Mouse (Mus musculus) midbrain, embryonic 16.5 days (tissue): Measurements from ENCODE around the gene Lman2. TPM values are rescaled to one million over a fixed set of nuclear protein-coding genes. Genes with fewer than 3 reads are reported as not detected.

Experiments used
- ATAC-seq: fragments of 200-750 bp; cut with Nextera tagmentation; 2 replicates; pipeline ENCODE4 v1.8.0; 2017; ENCODE audit warnings: moderate TSS enrichment
- H3K27ac ChIP-seq: fragments of 300-500 bp; sonication (generic); 2 replicates; pipeline ENCODE4 v1.5.1; 2014; ENCODE audit warnings: mild to moderate bottlenecking, low read length, mixed read lengths
- H3K27me3 ChIP-seq: fragments of 300-500 bp; sonication (generic); 2 replicates; pipeline ENCODE4 v1.6.1; 2014; ENCODE audit warnings: low read depth, low read length, mixed read lengths; ENCODE audit not compliant: control insufficient read depth, insufficient read depth
- H3K36me3 ChIP-seq: fragments of 300-500 bp; sonication (generic); 2 replicates; pipeline ENCODE4 v1.6.1; 2014; ENCODE audit warnings: mild to moderate bottlenecking, low read length, moderate library complexity, mixed read lengths; ENCODE audit not compliant: control insufficient read depth, insufficient read depth
- H3K4me1 ChIP-seq: fragments of 300-500 bp; sonication (generic); 2 replicates; pipeline ENCODE4 v1.6.1; 2014; ENCODE audit warnings: mild to moderate bottlenecking, low read length, mixed read lengths; ENCODE audit not compliant: control insufficient read depth, insufficient read depth
- H3K4me2 ChIP-seq: fragments of 300-500 bp; sonication (generic); 2 replicates; pipeline ENCODE4 v1.6.1; 2014; ENCODE audit warnings: mild to moderate bottlenecking, low read length, mixed read lengths
- H3K4me3 ChIP-seq: fragments of 300-500 bp; sonication (generic); 2 replicates; pipeline ENCODE4 v1.5.1; 2014; ENCODE audit warnings: low read depth, mild to moderate bottlenecking, low read length, moderate library complexity, mixed read lengths
- H3K9ac ChIP-seq: fragments of 300-500 bp; sonication (generic); 2 replicates; pipeline ENCODE4 v1.6.1; 2014; ENCODE audit warnings: low read depth, low read length, mixed read lengths
- H3K9me3 ChIP-seq: fragments of 300-500 bp; sonication (generic); replicated peaks from 2 replicates; pipeline ENCODE4 v1.6.1; 2014; ENCODE audit warnings: mild to moderate bottlenecking, low read length, mixed read lengths; ENCODE audit not compliant: control insufficient read depth, poor library complexity, severe bottlenecking
- WGBS: fragments of 180-500 bp; shearing (Covaris S2); extraction: QIAGEN DNeasy Blood & Tissue Kit; methylation state at CpG from one replicate; pipeline ENCODE4 v1.1.7; 2014; 5-methylcytosine and 5-hydroxymethylcytosine counted together
- polyA plus RNA-seq: library from polyadenylated mRNA; unstranded; fragments of >200 nt; fragmentation: Nextera tagmentation; extraction: Ambion mirVana; gene quantifications from 2 replicates; pipeline ENCODE4 v1.2.1, GENCODE M21; 2015

Gene Lman2
- polyA plus RNA-seq, 1 experiment from 2014 or later = 43.4 TPM

DNA sequence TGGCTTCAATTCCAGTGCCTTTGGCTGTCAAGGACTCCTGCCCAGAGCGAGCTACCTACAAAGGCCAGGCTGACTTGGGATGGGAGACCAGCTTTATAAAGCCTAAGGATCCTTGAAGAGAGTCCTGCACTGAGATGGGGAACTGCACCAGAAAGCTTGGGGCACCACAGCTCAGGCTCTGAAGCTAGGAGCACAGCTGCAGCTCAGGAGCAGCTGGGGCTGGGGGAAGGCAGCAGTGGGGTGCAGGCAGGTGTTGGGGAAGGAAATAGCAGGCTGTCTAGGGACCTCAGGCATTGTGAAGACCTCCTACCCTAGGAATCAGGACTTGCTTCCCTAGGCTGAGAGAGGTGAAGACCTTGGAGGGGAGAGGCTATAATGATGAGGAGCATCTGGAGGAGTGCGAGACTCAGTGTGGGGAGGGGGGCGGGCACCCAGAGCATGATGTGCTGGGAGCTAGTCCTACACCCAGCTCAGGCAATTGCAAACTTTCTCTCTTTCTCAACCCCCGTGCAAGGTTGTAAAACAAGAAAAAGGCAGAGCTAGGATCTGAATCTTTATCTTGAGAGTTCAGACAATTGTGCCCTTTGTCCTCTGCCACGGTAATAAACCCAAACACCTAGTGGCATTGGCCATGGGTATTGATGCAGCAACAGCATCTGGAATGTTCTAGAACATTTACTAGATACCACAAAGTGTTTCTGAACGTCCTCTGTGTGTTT is 11.8 kb upstream of the Lman2 start:
- Histone ChIP-seq H3K27me3 (peaks cover 23% of the 10 kb centered on the region), H3K9ac (no peak overlapping the region), H3K4me3 (no peak overlapping the region), H3K4me2 (no peak overlapping the region), H3K27ac (no peak overlapping the region), H3K9me3 (no peaks in the 10 kb centered on the region), H3K4me1 (no peaks in the 10 kb centered on the region), H3K36me3 (no peaks in the 10 kb centered on the region)
- ATAC-seq = no peak
- 69% methylated on average over 6 of the region's 6 CpGs for WGBS

DNA sequence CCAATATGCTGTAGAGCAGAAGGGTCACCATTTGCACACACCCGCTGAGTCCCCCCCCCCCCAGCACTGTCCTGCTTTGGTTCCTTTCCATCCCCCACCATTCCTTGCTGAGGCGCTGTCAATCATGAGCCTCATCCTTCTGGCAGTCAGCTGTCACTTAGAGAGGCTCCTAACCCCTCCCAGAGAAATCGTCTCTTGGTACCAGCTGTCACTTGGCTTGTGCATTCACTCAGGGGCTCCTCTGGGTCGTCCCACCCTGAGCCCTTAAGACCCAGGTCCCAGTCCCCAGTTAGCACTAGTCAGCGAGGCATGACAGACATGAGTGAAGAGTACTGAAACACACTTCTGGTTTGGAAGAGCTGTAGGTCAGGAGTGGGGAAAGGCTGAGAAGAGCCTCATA is 9.2 kb upstream of the Lman2 start:
- 58% methylated on average over 5 of the region's 5 CpGs for WGBS
- no peaks in the 10 kb centered on the region for H3K9me3 ChIP-seq
- no peaks in the 10 kb centered on the region for H3K4me1 ChIP-seq
- H3K4me2 ChIP-seq = no peak overlapping the region
- no peaks in the 10 kb centered on the region for H3K36me3 ChIP-seq
- H3K27ac ChIP-seq = no peak overlapping the region
- peaks cover 7% of the 10 kb centered on the region for H3K27me3 ChIP-seq
- ATAC-seq = no peak
- H3K9ac ChIP-seq = no peak overlapping the region
- no peak overlapping the region for H3K4me3 ChIP-seq

DNA sequence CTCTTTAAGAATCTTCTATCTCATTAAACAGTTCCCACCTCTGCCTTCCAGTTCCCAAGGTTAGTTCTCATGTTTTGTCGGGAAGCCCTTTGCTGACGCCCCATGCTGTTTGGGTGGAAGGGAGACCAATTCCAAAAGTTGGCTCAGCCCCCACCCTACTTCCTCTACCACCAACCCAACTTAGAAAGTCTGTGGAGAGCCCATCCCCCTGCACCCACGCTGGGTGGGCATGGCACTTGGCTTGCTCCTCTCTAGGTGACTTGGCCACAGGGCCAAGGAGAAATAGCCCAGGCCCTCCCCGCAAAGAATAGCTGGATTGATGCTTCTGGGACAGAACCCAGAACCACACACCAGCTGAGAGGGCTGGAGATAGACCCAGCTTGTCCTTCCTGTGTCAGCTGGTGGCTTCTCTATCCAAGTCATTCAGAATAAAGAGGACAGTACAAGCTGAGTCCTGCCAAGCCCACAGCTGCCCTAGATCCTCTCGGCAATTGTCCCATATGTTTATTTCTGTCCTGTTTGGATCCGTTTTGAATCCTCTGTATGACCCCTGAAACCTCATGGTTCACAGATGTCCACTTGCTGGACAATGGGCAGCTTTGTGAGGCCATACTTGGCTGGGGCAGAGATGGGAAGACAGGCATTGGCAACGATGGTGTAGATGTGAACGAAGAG is 8.6 kb upstream of the Lman2 start:
- 71% methylated on average over 8 of the region's 8 CpGs for WGBS
- Histone ChIP-seq H3K27me3 (peaks cover 7% of the 10 kb centered on the region), H3K36me3 (no peaks in the 10 kb centered on the region), H3K9ac (no peak overlapping the region), H3K4me3 (no peak overlapping the region), H3K4me2 (no peak overlapping the region), H3K9me3 (no peaks in the 10 kb centered on the region), H3K27ac (no peak overlapping the region), H3K4me1 (no peaks in the 10 kb centered on the region)
- ATAC-seq = no peak

DNA sequence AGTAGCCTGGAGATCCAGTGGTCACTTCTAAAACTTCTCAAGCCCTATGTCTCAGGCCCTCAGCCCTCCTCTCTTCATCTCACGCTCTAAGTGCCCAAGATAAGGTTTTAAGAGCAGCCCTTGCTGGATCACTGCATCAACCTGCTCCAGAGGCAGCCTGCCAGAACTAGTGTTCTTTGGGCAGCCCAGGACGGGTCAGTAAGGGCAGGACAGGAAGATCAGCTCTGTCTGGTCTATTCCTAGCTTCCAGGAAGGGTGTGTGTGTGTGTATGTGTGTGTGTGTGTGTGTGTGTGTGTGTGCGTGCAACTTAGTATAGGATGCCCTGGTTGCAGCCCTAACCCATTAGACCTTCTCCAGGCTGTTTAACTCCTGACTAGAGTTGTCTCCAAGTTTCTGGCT is 7.7 kb upstream of the Lman2 start:
- ATAC-seq = no peak
- H3K9ac ChIP-seq = no peak overlapping the region
- peaks cover 7% of the 10 kb centered on the region for H3K27me3 ChIP-seq
- no peak overlapping the region for H3K27ac ChIP-seq
- H3K4me2 ChIP-seq = no peak overlapping the region
- H3K4me1 ChIP-seq = no peaks in the 10 kb centered on the region
- 70% methylated on average over 3 of the region's 3 CpGs for WGBS
- H3K9me3 ChIP-seq = no peaks in the 10 kb centered on the region
- no peak overlapping the region for H3K4me3 ChIP-seq
- H3K36me3 ChIP-seq = no peaks in the 10 kb centered on the region

DNA sequence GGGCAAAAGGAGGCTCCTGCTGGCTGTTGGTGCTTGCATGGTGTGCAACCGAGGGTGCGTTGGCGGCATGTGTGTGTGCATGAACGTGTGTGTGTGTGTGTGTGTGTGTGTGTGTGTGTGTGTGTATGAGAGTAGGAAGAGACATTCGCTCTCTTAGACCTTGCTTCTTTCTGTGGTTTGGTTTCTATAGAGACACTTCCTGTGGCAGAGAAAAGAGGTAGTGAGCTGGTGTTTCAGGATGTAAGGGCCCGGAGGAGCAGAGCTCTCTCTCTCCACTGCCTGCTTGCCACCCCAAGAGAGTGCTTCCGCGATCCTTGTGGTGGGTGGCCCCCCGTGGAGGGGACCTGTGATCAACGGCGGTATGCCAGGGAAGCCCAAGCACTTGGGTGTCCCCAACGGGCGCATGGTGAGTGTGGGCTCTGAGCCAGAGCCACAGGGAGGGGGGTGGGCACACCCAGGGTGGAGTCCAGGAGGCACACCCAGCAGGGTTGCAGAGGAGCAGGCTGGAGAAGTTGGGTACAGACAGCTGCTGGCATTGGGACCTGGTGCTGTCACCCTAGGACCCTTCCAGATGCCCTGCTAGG is 7.0 kb upstream of the Lman2 start, which contains the start of gene Rgs14:
Rgs14 (plus strand) TSS at position 202 of the 584 bp plus-strand sequence.
- no peak within 1 kb of the TSS for H3K27ac ChIP-seq
- no peaks in the 10 kb centered on the region for H3K36me3 ChIP-seq
- no peaks in the 10 kb centered on the region for H3K9me3 ChIP-seq
- H3K27me3 ChIP-seq = peaks cover 7% of the 10 kb centered on the region
- 62% methylated on average over 13 of the region's 13 CpGs for WGBS
- no peak within 1 kb of the TSS for H3K9ac ChIP-seq
- no peaks in the 10 kb centered on the region for H3K4me1 ChIP-seq
- H3K4me2 ChIP-seq = no peak within 1 kb of the TSS
- no peak for ATAC-seq
- H3K4me3 ChIP-seq = no peak within 1 kb of the TSS

DNA sequence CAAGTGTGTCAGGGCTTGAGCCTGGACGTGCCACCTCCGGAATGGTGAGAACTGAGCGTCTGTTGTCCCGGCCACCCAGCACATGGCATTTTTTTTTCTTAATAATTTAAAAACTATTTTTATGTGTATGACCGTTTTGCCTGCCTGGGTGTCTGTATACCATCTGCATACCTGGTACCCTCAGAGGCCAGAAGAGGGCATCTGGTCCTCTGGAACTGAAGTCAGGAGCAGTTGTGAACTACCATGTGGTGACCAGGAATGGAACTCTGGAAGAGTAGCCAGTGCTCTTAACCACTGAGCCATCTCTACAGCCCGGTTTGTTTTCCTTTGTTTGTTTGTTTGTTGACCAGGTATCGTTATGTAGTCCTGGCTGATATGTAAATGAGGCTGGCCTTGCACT is 5.8 kb upstream of the Lman2 start:
- Histone ChIP-seq H3K36me3 (no peaks in the 10 kb centered on the region), H3K27ac (no peak overlapping the region), H3K4me3 (no peak overlapping the region), H3K4me2 (no peak overlapping the region), H3K27me3 (no peaks in the 10 kb centered on the region; the same call in none of the 2 replicates), H3K9me3 (no peaks in the 10 kb centered on the region), H3K9ac (no peak overlapping the region), H3K4me1 (no peaks in the 10 kb centered on the region)
- ATAC-seq = no peak
- 80% methylated on average over 7 of the region's 7 CpGs for WGBS

DNA sequence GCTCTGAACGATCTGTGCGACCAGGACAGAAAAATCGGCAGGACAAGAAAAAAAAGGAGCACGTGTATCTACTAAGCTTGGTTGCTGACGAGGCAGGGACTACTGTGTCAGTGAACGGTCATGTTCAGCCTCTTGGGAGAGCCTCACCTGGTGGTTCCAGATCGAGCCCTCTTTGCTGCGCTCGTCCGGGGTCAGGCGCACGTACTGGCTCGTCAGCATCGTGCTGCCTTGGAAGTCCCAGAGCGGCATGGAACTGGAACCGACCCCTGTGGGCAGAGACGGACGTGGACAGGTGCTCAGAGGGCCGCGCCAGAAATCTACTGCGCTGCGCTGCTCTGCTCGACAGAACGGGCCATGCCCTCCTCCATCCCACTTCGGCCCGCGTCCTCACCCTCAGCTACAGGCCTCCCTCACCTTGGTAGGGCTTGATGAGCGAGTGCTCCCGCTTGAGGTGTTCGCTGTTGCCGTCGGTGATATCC is 570 bp downstream of the Lman2 start:
- Histone ChIP-seq H3K4me1 (peaks cover 11% of the 10 kb centered on the region), H3K4me3 (peak overlapping the region; percentile 71), H3K9ac (peak overlapping the region; percentile 91), H3K27ac (peak overlapping the region; percentile 88), H3K9me3 (no peaks in the 10 kb centered on the region), H3K4me2 (peak overlapping the region; percentile 64), H3K36me3 (peaks cover 2% of the 10 kb centered on the region; the same call in 1 of the 2 replicates), H3K27me3 (no peaks in the 10 kb centered on the region)
- peak; percentile 69 for ATAC-seq
- WGBS = 1% methylated on average over 32 of the region's 32 CpGs

DNA sequence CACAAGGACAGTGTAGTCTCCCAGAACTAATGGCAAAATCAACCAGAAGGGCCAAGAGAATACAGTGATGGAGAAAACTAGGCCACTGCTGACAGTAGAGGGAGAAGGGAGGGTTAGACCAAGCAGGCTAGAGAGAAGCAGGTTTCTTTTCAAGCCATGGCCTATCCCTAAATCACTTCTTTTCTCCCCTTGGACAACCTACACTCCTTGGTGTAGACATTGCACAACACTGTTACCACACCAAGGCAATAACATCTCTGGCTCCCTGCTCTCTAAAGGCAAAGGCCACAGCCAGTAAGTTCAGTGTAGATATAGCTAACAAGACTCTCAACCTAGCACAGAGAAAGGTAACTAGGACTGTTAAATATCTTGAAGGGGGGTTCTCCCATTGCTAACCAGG is 1.4 kb downstream of the Lman2 start:
- H3K4me2 ChIP-seq = peak overlapping the region; percentile 64
- no peaks in the 10 kb centered on the region for H3K9me3 ChIP-seq
- peaks cover 11% of the 10 kb centered on the region for H3K4me1 ChIP-seq
- peak overlapping the region; percentile 7 for H3K4me3 ChIP-seq
- H3K9ac ChIP-seq = 0 out of 2 replicates have a peak overlapping the region, but pooled peaks have one; percentile 8
- H3K27me3 ChIP-seq = no peaks in the 10 kb centered on the region
- ATAC-seq = no peak
- no peak overlapping the region for H3K27ac ChIP-seq
- peaks cover 2% of the 10 kb centered on the region; the same call in 1 of the 2 replicates for H3K36me3 ChIP-seq

DNA sequence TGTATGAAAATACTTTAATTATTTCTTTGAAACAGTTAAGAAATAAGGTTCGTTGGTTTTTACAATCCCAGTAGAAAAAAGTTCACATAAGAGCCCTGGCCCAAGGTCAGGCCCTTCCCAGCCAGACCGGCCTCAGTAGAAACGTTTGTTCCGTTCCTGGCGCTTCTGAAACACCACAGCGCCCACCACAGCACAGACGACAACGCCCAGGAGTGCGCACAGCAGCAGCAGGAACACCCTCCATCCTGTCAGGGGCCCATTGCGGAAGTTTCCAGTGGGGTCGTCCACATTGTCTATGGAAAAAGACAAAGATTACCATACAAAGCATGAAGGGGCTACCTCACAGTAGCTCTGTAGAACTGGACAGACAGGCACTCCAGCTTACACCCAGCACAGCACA is 15.8 kb downstream of the Lman2 start:
- H3K4me2 ChIP-seq = no peak overlapping the region
- H3K27ac ChIP-seq = no peak overlapping the region
- WGBS = 91% methylated on average over 11 of the region's 11 CpGs
- no peaks in the 10 kb centered on the region for H3K4me1 ChIP-seq
- no peak overlapping the region for H3K4me3 ChIP-seq
- no peaks in the 10 kb centered on the region for H3K27me3 ChIP-seq
- peaks cover 51% of the 10 kb centered on the region for H3K36me3 ChIP-seq
- no peaks in the 10 kb centered on the region for H3K9me3 ChIP-seq
- no peak overlapping the region for H3K9ac ChIP-seq
- ATAC-seq = no peak
